Mouse (Mus musculus) intestine, postnatal 0 days (tissue): ENCODE results near the gene Gm6268. TPM values are rescaled to one million over a fixed set of nuclear protein-coding genes. Genes with fewer than 3 reads are reported as not detected.

ENCODE experiments used
- ATAC-seq: fragments of 200-750 bp; cut with Nextera tagmentation; 2 replicates; pipeline ENCODE4 v1.8.0; 2017; ENCODE audit warnings: mild to moderate bottlenecking, moderate TSS enrichment, moderate library complexity
- H3K27ac ChIP-seq: fragments of 300-500 bp; sonication (generic); 2 replicates; pipeline ENCODE4 v1.5.1; 2014; ENCODE audit warnings: mild to moderate bottlenecking, low read depth, low read length, moderate library complexity
- H3K27me3 ChIP-seq: fragments of 300-500 bp; sonication (generic); replicated peaks from 2 replicates; pipeline ENCODE4 v1.6.1; 2014; ENCODE audit warnings: low read length, mixed read lengths; ENCODE audit not compliant: control insufficient read depth, insufficient read depth
- H3K36me3 ChIP-seq: fragments of 300-500 bp; sonication (generic); 2 replicates; pipeline ENCODE4 v1.6.1; 2014; ENCODE audit warnings: mild to moderate bottlenecking, moderate library complexity; ENCODE audit not compliant: control insufficient read depth, insufficient read depth
- H3K4me1 ChIP-seq: fragments of 300-500 bp; sonication (generic); replicated peaks from 2 replicates; pipeline ENCODE4 v1.6.1; 2014; ENCODE audit warnings: antibody characterized with exemption, low read length, mixed read lengths; ENCODE audit not compliant: control insufficient read depth, insufficient read depth
- H3K4me2 ChIP-seq: fragments of 300-500 bp; sonication (generic); replicated peaks from 2 replicates; pipeline ENCODE4 v1.6.1; 2014; ENCODE audit warnings: low read depth, mild to moderate bottlenecking, moderate library complexity
- H3K4me3 ChIP-seq: fragments of 300-500 bp; sonication (generic); 2 replicates; pipeline ENCODE4 v1.5.1; 2014; ENCODE audit warnings: low read depth, low read length
- H3K9ac ChIP-seq: fragments of 300-500 bp; sonication (generic); 2 replicates; pipeline ENCODE4 v1.6.1; 2014; ENCODE audit warnings: mild to moderate bottlenecking, low read depth, low read length
- H3K9me3 ChIP-seq: fragments of 300-500 bp; sonication (generic); 2 replicates; pipeline ENCODE4 v1.6.1; 2016; ENCODE audit warnings: mixed run types; ENCODE audit not compliant: control insufficient read depth
- CTCF ChIP-seq: sonication (generic); IDR thresholded peaks from 2 replicates; pipeline ENCODE4 v1.5.1; 2016; ENCODE audit warnings: low read depth, mild to moderate bottlenecking, control low read depth, antibody characterized with exemption, moderate library complexity
- WGBS: fragments of 180-500 bp; shearing (Covaris S2); extraction: QIAGEN DNeasy Blood & Tissue Kit; methylation state at CpG from one replicate; pipeline ENCODE4 v1.1.7; 2014; 5-methylcytosine and 5-hydroxymethylcytosine counted together
- microRNA-seq: library from miRNA; unstranded; fragments of <30 nt; microRNA quantifications from one replicate; pipeline ENCODE4, GENCODE M21; 2016
- polyA plus RNA-seq: library from polyadenylated mRNA; unstranded; fragments of >200 nt; fragmentation: Nextera tagmentation; extraction: Ambion mirVana; gene quantifications from 2 replicates; pipeline ENCODE4 v1.2.1, GENCODE M21; 2015

Gene Gm6268
- polyA plus RNA-seq, 1 experiment from 2014 or later: not detected

- Histone ChIP-seq H3K4me2 (no peak overlapping the region), H3K27me3 (no peaks in the 10 kb centered on the region), H3K4me3 (no peak overlapping the region), H3K9me3 (no peaks in the 10 kb centered on the region), H3K4me1 (no peaks in the 10 kb centered on the region), H3K27ac (no peak overlapping the region), H3K36me3 (no peaks in the 10 kb centered on the region), H3K9ac (no peak overlapping the region)
- no peak for ATAC-seq
- WGBS: 65% methylated on average over 6 of the region's 6 CpGs
- peak; percentile 53 for TF ChIP-seq CTCF
These were observed 1.2 kb downstream of the Gm6268 start for GRCm38 (mm10) chrX:36402316-36402715.

GRCm38 (mm10) chrX:36419153-36419552, 18.1 kb downstream of the Gm6268 start:
- TF ChIP-seq CTCF: no peak
- no peaks in the 10 kb centered on the region for H3K27me3 ChIP-seq
- H3K4me3 ChIP-seq: no peak overlapping the region
- ATAC-seq: no peak
- no peaks in the 10 kb centered on the region for H3K36me3 ChIP-seq
- no peak overlapping the region for H3K4me2 ChIP-seq
- no peaks in the 10 kb centered on the region for H3K9me3 ChIP-seq
- no peak overlapping the region for H3K9ac ChIP-seq
- 84% methylated on average over 3 of the region's 3 CpGs for WGBS
- H3K4me1 ChIP-seq: no peaks in the 10 kb centered on the region
- H3K27ac ChIP-seq: no peak overlapping the region

GRCm38 (mm10) chrX:36434993-36435392, 33.9 kb downstream of the Gm6268 start:
- no peaks in the 10 kb centered on the region for H3K4me1 ChIP-seq
- no peaks in the 10 kb centered on the region for H3K36me3 ChIP-seq
- H3K27ac ChIP-seq: no peak overlapping the region
- H3K4me3 ChIP-seq: no peak overlapping the region
- H3K9me3 ChIP-seq: no peaks in the 10 kb centered on the region
- no peak overlapping the region for H3K9ac ChIP-seq
- H3K27me3 ChIP-seq: no peaks in the 10 kb centered on the region
- WGBS: 49% methylated on average over 6 of the region's 6 CpGs
- no peak overlapping the region for H3K4me2 ChIP-seq
- peak; percentile 45 for TF ChIP-seq CTCF
- no peak for ATAC-seq

GRCm38 (mm10) chrX:36437932-36438331, 36.9 kb downstream of the Gm6268 start:
- ATAC-seq: no peak
- Histone ChIP-seq H3K4me3 (no peak overlapping the region), H3K36me3 (no peaks in the 10 kb centered on the region), H3K27ac (no peak overlapping the region), H3K4me1 (no peaks in the 10 kb centered on the region), H3K4me2 (no peak overlapping the region), H3K9ac (no peak overlapping the region), H3K9me3 (no peaks in the 10 kb centered on the region), H3K27me3 (no peaks in the 10 kb centered on the region)
- TF ChIP-seq CTCF: no peak
- 92% methylated on average over 1 of the region's 1 CpGs for WGBS

Small RNA genes within 50 kb of the gene (microRNA-seq; reads per million reads assigned to microRNA genes)
- gene Gm44485: not detected

Other genes with a start within 250 kb of the Gm6268 start
- 12.0 and 12.3 TPM in 2 replicates for gene Zcchc12, start 205.4 kb upstream of the Gm6268 start, polyA plus RNA-seq
- gene Lonrf3, start 72.9 kb upstream of the Gm6268 start, polyA plus RNA-seq: 0.50 and 0.64 TPM in 2 replicates
- gene Gm14569, start 90.5 kb downstream of the Gm6268 start, polyA plus RNA-seq: not detected in 2 replicates
- gene Pgrmc1, start 196.9 kb downstream of the Gm6268 start, polyA plus RNA-seq: 230 and 233 TPM in 2 replicates
- gene Akap17b, start 244.1 kb downstream of the Gm6268 start, polyA plus RNA-seq: 3.4 and 3.6 TPM in 2 replicates